Mouse (Mus musculus) CD4-positive, CD25-positive, alpha-beta regulatory T cell, adult 4 months (primary cell): Measurements from ENCODE around the gene Mageb1. TPM values are rescaled to one million over a fixed set of nuclear protein-coding genes. Genes with fewer than 3 reads are reported as not detected.
"Not testable (repeated sequence)": the region's sequence is repeated elsewhere in the genome, so short reads cannot be mapped to it uniquely, and the experiment has no call there.

Source experiments
- ATAC-seq: one replicate; pipeline ENCODE4 v1.8.0; 2017
- polyA plus RNA-seq, 2 experiments: library from polyadenylated mRNA; unstranded; fragments of 100-300 nt; shearing (Covaris generic); gene quantifications; one replicate each; pipeline ENCODE4 v1.2.1; 2017

Gene Mageb1
- polyA plus RNA-seq, result not detected

DNA sequence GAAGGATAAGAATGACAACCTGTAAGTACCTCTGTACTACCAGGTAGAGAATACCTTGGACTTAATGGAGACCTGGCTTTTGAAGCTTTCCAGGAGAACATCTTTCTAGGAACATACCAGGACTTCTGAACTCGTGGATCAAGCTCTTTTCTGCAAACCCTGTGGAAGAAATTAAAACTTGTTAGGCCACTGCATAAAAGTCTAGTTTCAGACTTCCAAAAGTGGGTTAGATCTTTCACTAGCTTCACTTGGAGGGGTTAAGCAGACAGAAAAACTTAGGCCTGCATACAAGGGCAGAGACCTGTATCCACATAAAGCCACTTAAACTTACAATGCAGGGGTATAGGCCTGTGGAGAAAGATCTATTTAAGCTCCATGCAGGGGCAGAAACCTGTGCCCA is at the start of gene Mageb1:
Gene Mageb1, minus strand, starts transcription at position 101 of the 400 bp plus-strand sequence.
- ATAC-seq, result not testable (repeated sequence)

Other genes with a start within 250 kb of the Mageb1 start
- not detected for gene Mageb5, start 233.3 kb downstream of the Mageb1 start, polyA plus RNA-seq